Mouse (Mus musculus) spleen, embryonic (tissue): Measurements from ENCODE around the gene Chdh.

ENCODE experiments used
- CTCF ChIA-PET: fragments of 350-600 bp; sonication (Branson Sonifier 250); formaldehyde crosslinking; loops from one replicate; lab custom pipeline; 2022; lab: Charles Lee

Gene Chdh

GRCm38 (mm10) chr14:30011886-30012560 lies 3.2 kb downstream of the Chdh start:
- CTCF ChIA-PET, result no interaction called here

DNA sequence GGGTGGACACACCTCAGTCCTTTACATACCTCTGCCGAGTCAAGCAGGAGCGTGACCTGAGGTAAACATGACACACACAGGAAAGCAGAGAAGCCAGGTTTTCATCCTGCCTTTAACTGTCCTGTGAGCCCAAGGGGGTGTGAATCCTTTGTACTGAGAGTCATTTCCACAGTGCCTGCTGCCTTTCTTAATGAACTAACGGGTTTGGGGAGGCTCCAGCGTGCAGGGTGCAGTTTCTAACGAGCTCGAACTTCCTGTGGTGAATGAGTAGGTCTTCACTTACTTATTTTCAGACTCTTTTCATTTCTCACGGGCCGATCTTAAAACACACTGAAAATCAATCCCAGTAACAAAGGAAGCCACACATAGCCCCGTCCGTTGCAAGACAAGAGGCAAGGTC lies 5.7 kb downstream of the Chdh start:
- CTCF ChIA-PET, result no interaction called here

GRCm38 (mm10) chr14:30015008-30015407 lies 6.2 kb downstream of the Chdh start:
- CTCF ChIA-PET, result interaction anchor here (0.7 kb wide), 1 partner anchor 19 kb away, joined by 7 read pairs; no protein-coding TSS in a partner anchor

GRCm38 (mm10) chr14:30016666-30017065 lies 7.8 kb downstream of the Chdh start:
- CTCF ChIA-PET, result no interaction called here

- CTCF ChIA-PET, result no interaction called here
Observed at GRCm38 (mm10) chr14:30017794-30018462, 9.1 kb downstream of the Chdh start.

GRCm38 (mm10) chr14:30018463-30018801 lies 9.6 kb downstream of the Chdh start:
- CTCF ChIA-PET, result no interaction called here

- CTCF ChIA-PET, result no interaction called here
Observed at GRCm38 (mm10) chr14:30018846-30019245, 10.0 kb downstream of the Chdh start.

- CTCF ChIA-PET, result no interaction called here
Observed at GRCm38 (mm10) chr14:30019375-30019774, 10.6 kb downstream of the Chdh start.

- CTCF ChIA-PET, result no interaction called here
Observed at GRCm38 (mm10) chr14:30019792-30020575, 11.2 kb downstream of the Chdh start.

DNA sequence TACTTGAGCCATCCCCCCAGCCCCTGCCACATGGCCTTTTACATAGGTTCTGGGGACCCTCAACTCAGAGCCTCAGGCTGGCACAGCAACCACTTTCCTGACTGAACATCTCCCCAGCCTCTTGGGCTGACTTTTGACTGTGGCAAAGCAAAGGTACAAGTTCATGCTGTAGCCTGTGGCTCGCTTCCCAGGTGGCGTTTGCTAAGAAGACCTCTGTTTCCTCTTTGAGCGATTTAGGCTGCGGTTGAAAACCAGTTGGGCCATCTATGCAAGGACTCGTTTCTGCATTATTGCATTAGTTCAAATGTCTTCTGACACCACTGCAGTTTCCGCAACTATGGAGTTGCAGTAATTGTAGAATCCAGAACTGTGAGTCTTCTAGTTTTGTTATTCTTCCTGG lies 13.6 kb downstream of the Chdh start:
- CTCF ChIA-PET, result no interaction called here

GRCm38 (mm10) chr14:30024387-30024786 lies 15.6 kb downstream of the Chdh start:
- CTCF ChIA-PET, result no interaction called here

GRCm38 (mm10) chr14:30027378-30027777 lies 18.6 kb downstream of the Chdh start:
- CTCF ChIA-PET, result no interaction called here

DNA sequence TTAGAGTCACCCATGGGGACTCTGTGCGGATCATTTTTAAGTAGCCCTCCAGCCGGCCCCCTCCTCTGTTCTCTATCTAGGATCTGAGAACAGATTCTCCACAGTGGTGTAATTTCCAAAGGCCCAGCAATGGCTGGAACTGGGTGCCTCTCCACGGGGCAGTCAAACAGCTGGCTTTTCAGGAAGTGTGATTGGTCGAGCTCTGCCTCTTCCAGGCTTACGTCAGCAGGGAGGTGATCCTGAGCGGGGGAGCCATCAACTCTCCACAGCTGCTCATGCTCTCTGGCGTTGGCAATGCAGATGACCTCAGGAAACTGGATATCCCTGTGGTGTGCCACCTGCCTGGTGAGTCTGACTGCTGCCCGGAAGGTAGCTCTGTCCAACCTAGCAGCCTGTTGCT lies 24.6 kb downstream of the Chdh start:
- CTCF ChIA-PET, result interaction anchor here (0.6 kb wide), 1 partner anchor 18 kb away, joined by 7 read pairs; no protein-coding TSS in a partner anchor

- CTCF ChIA-PET, result no interaction called here
Observed at GRCm38 (mm10) chr14:30038431-30038830, 29.6 kb downstream of the Chdh start.

DNA sequence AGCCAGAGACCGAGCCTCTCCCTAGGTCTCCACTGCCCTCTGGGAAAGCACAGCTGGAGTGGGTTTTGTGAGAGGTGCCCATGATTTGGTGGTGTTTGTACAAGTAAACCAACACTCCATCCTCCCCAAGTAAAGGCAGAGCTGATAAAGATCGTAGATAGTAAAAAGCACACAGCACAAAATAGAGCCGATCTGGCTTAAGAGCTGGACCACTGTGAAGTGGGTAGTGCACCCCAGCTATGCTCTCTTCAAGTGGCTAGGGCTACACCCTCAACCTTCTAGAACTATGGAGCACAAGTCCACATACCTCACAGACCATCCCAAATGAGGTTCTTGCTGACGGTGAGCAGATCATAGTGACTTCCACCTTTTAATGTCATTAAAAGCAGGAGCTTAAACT lies 30.6 kb downstream of the Chdh start:
- CTCF ChIA-PET, result no interaction called here

DNA sequence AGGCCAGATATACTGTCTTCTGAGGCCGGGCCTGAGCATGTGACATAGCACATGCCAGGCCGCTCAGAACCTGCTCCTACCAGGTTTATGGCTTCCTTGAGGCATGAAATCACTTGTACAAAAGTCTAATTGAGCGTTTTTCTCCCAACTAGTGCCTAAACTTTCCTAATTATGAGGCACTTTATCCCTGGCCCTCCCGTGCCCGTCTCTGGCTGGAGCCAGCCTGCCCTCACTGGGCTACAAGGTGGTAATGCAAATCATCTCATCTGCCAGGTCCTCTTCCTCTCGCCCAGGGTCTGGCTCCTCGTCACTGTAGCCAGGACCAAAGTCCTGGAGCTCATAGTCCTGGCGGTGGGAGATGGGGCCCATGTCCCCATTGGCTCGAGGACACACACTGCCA lies 33.0 kb downstream of the Chdh start:
- CTCF ChIA-PET, result no interaction called here

- CTCF ChIA-PET, result no interaction called here
Observed at GRCm38 (mm10) chr14:30043356-30043940, 34.6 kb downstream of the Chdh start.

DNA sequence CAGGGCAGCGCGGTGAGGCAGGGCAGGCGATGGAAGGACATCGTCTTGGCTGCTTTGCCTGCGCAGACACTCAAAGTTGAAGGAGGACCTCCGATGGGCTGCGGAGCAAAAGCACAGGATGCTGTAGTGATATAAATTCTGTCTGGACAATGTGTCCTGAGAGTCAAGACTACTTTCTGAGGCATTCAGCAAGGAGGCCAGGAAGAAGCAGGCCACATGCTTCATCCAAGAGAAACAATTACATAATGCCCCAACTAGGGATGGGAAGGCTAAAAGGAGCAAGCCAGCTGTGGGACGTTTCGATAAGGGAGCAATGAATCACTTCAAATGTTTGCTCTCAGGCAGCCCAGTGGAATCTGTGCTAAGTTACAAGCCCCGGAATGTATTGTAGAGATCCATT lies 36.4 kb downstream of the Chdh start:
- CTCF ChIA-PET, result no interaction called here

DNA sequence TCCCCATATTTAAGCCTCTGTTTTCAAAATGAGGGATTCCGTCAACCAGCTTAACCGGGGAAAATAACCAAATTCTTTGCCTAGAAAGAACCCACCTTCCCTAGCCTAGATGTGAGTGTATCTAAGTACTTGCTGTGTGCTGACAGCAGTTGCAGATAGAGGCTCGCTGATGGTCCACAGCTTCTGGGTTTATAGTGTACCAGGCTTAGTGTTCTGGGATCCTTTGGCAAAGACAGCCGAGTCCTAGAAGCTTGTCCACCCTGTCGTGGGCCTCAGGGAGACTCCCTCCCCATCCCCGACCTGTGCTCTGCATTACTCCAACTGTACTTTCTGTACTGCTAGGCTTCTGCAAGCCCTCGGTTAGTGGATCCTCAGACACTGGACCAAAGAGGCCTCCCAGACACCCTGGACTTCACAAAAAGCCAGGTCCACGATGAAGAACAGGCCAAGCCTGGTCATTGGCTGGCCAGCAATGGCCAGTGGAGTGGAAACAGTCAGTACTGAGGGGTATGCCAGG lies 36.9 kb downstream of the Chdh start:
- CTCF ChIA-PET, result no interaction called here

- CTCF ChIA-PET, result interaction anchor here (1.1 kb wide), 1 partner anchor 20 kb away, joined by 3 read pairs; no protein-coding TSS in a partner anchor
Observed at GRCm38 (mm10) chr14:30046976-30047375, 38.2 kb downstream of the Chdh start.

GRCm38 (mm10) chr14:30048049-30048448 lies 39.2 kb downstream of the Chdh start:
- CTCF ChIA-PET, result interaction anchor here (1.1 kb wide), 1 partner anchor 18 kb away, joined by 3 read pairs; no protein-coding TSS in a partner anchor

GRCm38 (mm10) chr14:30050280-30050679 lies 41.5 kb downstream of the Chdh start:
- CTCF ChIA-PET, result no interaction called here
